Mouse (Mus musculus): ENCODE data around the gene Kcnma1.

Gene Kcnma1

GRCm38 (mm10) chr14:23688513-23688912, 325.8 kb downstream of the Kcnma1 start:
- no peak for DNase-seq (ENCODE audit: low spot score in 2 of 2)

- DNase-seq (ENCODE audit: low spot score in 2 of 2), result no peak
These were observed 329.7 kb downstream of the Kcnma1 start for GRCm38 (mm10) chr14:23684463-23685066.

DNA sequence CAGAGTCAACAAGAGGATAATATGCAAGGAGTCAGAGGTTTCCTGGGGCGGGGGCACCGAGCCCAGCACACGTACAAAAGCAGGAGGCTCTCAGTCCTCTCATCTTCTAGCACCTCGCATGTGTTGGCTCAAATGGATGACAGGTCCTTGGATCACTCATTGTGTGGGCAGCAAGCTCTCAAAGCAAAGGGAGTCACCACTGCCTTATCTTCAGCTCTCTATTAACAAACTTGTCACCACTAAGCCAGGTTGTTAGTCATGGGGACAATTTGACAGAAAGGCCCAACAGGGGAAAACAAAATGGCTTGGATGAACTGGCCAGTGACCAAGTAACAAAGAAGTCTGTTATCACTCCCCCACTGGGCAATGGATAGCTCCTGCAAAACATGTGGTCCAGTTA, 331.5 kb downstream of the Kcnma1 start:
- DNase-seq (ENCODE audit: low spot score in 2 of 2), result no peak

GRCm38 (mm10) chr14:23679378-23679777, 334.9 kb downstream of the Kcnma1 start:
- DNase-seq (ENCODE audit: low spot score in 2 of 2), result no peak

- peak in 1 of 2 experiments; percentile 60 for DNase-seq (ENCODE audit: low spot score in 2 of 2)
These were observed 347.9 kb downstream of the Kcnma1 start for GRCm38 (mm10) chr14:23666420-23666819.

DNA sequence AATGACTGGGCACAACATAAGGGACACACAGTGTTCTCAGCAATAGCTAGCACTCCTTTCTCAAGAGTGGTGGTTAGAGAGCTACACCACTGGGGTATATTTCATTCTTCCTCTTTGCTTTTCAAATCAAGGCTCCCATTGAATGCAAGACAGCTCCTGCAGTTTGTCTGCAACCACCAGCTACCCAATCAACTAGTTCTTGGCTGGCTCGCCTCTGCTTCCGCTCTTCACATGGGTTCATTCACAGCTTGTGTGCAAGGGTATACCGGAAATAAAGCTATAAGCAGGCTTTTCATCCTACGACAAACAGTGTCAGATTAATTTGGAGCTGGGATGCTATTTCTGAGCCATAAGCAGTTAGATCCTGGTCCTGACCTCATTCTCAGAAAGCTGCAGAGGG, 362.6 kb downstream of the Kcnma1 start:
- peak in 1 of 2 experiments; percentile 26 for DNase-seq (ENCODE audit: low spot score in 2 of 2)

- DNase-seq (ENCODE audit: low spot score in 2 of 2), result no peak
These were observed 364.2 kb downstream of the Kcnma1 start for GRCm38 (mm10) chr14:23650126-23650525.

DNA sequence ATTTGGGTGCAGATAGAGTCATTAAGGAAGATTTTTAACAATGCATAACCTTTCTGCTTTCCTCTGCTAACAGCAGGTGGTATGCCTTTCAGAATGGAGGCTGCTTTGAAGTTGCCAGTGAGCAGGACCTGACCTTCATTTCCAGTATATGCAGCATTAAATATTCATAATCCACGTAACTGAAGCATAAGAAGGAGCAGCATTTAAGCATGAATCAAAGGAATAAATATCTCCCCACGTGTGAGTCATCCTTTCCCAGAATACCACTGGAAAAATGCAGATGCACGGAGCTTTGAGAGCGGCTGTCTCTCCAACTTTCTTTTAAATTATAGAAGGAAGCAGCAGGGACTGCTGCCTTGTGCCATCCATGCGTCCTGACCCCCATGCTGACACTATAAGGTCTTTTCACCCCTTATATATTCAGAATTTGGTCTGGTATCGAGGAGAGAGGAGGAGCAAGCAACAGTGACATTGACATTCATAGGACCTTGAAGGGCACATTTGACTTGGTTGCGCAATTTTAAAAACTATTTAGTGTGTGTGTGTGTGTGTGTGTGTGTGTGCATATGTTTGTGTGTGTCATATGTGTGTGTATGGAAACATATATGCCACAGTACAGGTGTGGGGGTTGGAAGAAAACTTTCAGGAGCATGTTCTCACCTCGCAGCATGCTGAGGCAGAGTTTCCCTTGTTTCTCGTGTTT, 368.8 kb downstream of the Kcnma1 start:
- DNase-seq (ENCODE audit: low spot score in 2 of 2), result peak; percentile 35 to 45

DNA sequence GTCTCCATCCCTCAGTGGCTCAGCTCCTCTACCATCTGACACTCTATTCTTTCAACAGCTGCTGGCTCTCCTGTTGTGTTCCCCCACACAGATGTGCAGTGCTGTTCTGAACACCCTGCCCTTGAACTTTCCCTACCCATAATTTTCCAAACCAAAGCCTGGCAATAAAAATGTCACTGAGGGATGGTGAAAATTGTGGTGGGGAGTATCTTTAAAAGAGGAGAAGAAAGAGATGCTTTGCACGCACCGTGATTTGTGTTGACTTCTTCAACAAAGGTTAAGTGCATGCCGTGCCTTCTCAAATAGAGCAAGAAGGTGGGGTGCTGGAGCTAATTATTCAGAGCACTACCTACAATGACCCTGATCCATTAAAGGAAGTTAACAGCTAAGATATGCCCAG, 371.1 kb downstream of the Kcnma1 start:
- no peak for DNase-seq (ENCODE audit: low spot score in 2 of 2)

DNA sequence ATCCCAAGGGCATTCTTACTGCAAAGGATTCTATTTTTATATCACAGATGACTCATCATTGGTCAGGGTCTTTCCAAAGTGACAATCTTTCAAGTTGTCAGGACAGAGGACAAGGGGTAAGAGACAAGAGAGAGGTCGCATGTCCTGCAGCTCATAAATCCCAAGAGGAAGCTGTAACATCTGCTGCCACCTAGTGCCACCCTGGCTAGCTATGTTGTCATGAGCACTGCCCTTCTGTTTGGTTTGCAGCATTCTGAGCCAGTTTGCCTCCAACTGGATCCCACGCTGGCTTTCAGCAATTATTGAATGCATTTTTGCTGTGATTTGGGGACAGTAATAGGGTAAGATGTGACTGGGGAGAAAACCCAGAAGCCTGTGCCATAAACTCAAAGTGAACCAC, 373.6 kb downstream of the Kcnma1 start:
- peak in 1 of 2 experiments; percentile 42 for DNase-seq (ENCODE audit: low spot score in 2 of 2)

DNA sequence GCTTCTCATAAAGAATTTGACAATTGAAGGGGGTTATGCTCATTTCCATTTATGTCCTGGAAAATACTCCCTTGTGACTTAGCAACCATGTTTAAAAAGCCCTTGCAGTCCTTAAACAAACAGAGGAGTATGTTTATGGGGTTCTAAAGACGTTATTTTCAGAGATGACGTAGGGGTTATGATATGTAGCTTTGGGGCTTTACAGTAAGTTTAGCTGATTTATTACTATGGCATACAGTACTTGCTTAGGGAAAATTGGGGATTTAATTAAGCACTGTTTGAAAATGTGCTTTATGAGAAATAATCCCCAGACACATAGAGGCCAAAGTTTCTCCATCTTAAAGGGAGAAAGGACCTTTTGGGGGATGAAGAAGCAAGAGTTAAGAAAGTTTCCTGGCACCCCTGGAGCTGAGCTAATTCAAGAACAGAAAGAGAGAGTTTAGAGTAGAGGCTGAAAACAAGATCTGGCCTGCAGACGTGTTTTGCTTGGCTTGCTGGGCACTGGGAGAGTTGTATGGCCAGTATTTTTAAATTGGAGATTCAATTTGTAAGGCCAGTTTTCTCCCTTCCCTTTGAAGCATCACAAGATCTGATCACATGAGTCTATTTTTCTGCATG, 376.1 kb downstream of the Kcnma1 start:
- DNase-seq (ENCODE audit: low spot score in 2 of 2), result no peak

- DNase-seq (ENCODE audit: low spot score in 2 of 2), result no peak
These were observed 378.4 kb downstream of the Kcnma1 start for GRCm38 (mm10) chr14:23635903-23636302.

- DNase-seq (ENCODE audit: low spot score in 2 of 2), result no peak
These were observed 381.2 kb downstream of the Kcnma1 start for GRCm38 (mm10) chr14:23633011-23633595.

DNA sequence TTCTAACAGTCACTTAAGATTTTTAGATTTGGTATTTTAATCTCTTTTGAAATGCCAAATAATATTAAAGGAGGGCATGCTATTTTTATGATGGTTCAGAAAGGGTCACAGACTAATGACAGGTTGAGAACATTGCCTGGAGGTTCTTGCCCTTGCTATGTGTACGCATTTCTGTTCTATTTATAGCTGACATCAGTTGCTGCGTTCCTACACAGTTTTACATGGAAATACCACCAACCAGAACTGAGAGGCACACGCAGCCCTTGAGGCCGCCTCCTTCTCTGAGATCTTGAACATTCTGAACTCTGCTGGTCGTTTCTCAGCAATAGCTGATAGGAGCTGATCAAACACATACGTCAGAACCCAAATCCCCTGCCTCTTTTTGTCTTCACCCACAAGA, 387.4 kb downstream of the Kcnma1 start:
- no peak for DNase-seq (ENCODE audit: low spot score in 2 of 2)

GRCm38 (mm10) chr14:23626114-23626513, 388.2 kb downstream of the Kcnma1 start:
- no peak for DNase-seq (ENCODE audit: low spot score in 2 of 2)

DNA sequence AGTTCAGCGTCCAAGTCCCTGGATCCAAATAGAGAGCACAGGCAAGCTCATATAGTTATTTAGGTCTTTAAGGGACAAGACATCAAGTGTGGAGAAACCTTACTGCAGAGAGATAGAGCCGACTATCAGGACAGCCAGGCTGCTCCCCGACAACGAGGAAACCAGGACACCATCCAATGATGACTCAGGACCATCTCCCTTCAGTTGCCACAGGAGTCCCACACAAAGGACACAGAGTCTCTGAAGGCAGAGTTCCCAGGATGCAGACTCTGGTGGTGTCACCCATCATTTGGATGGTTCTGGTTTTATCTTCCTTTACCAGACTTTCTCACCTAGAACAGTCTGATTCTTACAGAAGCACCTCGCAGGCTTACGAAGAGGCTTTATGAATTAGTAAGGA, 388.9 kb downstream of the Kcnma1 start:
- no peak for DNase-seq (ENCODE audit: low spot score in 2 of 2)

DNA sequence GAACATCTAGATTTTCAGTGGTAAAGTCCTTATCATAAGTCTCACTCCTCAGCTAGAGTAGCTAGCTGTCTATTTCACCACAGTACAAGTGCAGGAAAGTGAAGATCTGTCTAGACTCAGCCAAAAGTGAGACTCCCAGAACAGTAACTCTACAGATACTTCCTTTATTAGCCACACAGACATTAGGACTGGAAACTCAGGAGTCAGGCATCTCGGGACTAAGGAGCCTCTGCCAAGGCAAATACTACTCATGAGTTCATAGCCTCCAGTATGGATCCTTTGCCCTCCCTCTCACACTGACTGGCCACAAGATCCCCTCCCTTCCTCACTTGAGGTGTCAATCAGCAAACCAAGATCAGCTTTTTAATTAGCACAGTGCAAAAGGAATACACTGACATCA, 389.8 kb downstream of the Kcnma1 start:
- DNase-seq (ENCODE audit: low spot score in 2 of 2), result no peak

GRCm38 (mm10) chr14:23620685-23621084, 393.6 kb downstream of the Kcnma1 start:
- DNase-seq (ENCODE audit: low spot score in 2 of 2), result no peak

- DNase-seq (ENCODE audit: low spot score in 2 of 2), result no peak
These were observed 395.3 kb downstream of the Kcnma1 start for GRCm38 (mm10) chr14:23618973-23619372.

GRCm38 (mm10) chr14:23618081-23618480, 396.2 kb downstream of the Kcnma1 start:
- no peak for DNase-seq (ENCODE audit: low spot score in 2 of 2)

DNA sequence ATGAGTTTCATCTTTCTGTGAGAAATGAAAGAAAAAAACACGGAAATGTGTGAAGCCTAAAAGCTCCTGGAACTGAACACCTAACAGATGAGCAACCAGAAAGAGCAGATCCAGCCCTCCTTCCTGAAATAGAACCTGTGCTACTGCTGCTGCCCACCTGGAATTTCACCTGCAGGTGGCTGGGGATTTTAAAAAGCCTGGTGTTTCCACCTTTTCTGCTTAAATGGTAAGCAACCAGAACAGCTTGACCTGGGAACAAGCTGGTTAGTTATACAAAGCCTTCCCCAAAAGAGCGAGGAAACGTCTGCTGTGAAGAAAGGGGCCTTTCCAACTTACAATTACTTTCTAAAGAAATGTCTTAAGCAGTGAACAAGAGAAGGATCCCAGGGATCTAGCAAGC, 404.2 kb downstream of the Kcnma1 start:
- peak in 1 of 2 experiments; percentile 53 for DNase-seq (ENCODE audit: low spot score in 2 of 2)

DNA sequence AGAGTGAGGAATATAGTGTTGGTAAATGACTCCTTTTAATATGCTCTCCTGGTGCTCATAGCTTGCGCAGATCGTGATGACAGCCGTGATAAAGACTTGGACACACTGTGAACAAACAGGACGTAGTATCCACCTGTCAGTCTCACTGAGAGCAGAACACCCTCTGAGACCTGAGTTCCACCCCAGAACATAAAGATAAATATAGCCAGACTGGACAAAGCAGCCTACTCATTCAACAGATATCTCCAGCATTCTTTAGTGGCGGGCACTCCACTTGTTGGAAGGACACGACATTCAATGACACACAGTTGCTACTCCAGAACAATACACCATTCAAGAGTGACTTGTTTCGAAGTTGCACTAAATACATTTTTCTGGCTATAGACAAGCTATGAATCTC, 408.6 kb downstream of the Kcnma1 start:
- DNase-seq (ENCODE audit: low spot score in 2 of 2), result no peak

DNA sequence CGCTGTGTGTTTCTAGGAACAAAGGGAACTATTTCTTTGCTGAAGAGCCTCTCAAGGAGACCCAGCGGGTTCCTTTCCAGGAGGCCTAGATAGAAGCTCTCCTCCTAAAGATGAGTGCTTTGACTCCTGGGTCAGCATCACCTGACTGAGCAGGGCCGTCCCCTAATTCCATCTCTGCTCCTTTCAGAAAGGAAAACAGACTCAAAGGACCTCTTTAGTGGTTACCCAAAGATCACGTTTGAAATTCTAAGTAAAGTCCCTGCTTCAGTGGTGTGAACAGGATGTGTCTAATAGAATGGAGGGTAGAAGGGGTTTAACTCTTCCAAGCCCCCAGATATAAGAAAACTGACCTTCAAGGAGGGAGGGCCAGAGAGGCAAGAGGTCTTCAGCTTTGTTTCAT, 411.4 kb downstream of the Kcnma1 start:
- no peak for DNase-seq (ENCODE audit: low spot score in 2 of 2)

Measured in left cerebral cortex, adult 9 months (tissue).